Mouse (Mus musculus) hindbrain, embryonic 14.5 days (tissue): ENCODE results near the gene Kmt2e. TPM values are rescaled to one million over a fixed set of nuclear protein-coding genes. Genes with fewer than 3 reads are reported as not detected.

Experiments
- ATAC-seq: fragments of 200-750 bp; cut with Nextera tagmentation; 2 replicates; pipeline ENCODE4 v1.8.0; 2017; ENCODE audit warnings: moderate number of reproducible peaks, mild to moderate bottlenecking, moderate TSS enrichment, moderate library complexity; ENCODE audit not compliant: low FRiP score
- DNase-seq: peaks from one replicate; pipeline ENCODE4 v3.0.0-alpha.2; 2015; ENCODE audit warnings: low spot score
- H3K27ac ChIP-seq: fragments of 300-500 bp; sonication (generic); 2 replicates; pipeline ENCODE4 v1.5.1; 2014; ENCODE audit warnings: mild to moderate bottlenecking, moderate library complexity
- H3K27me3 ChIP-seq: fragments of 300-500 bp; sonication (generic); 2 replicates; pipeline ENCODE4 v1.6.1; 2014; ENCODE audit warnings: mild to moderate bottlenecking, low read length, mixed read lengths; ENCODE audit not compliant: control insufficient read depth, insufficient read depth
- H3K36me3 ChIP-seq: fragments of 300-500 bp; sonication (generic); replicated peaks from 2 replicates; pipeline ENCODE4 v1.6.1; 2014; ENCODE audit not compliant: control insufficient read depth, insufficient read depth
- H3K4me1 ChIP-seq: fragments of 300-500 bp; sonication (generic); replicated peaks from 2 replicates; pipeline ENCODE4 v1.6.1; 2014; ENCODE audit warnings: antibody characterized with exemption, low read length, mixed read lengths; ENCODE audit not compliant: control insufficient read depth, insufficient read depth
- H3K4me2 ChIP-seq: fragments of 300-500 bp; sonication (generic); replicated peaks from 2 replicates; pipeline ENCODE4 v1.6.1; 2014; ENCODE audit warnings: mild to moderate bottlenecking, moderate library complexity
- H3K4me3 ChIP-seq: fragments of 300-500 bp; sonication (generic); replicated peaks from 2 replicates; pipeline ENCODE4 v1.5.1; 2014; ENCODE audit warnings: mild to moderate bottlenecking, low read length
- H3K9ac ChIP-seq: fragments of 300-500 bp; sonication (generic); 2 replicates; pipeline ENCODE4 v1.6.1; 2014
- H3K9me3 ChIP-seq: fragments of 300-500 bp; sonication (generic); 2 replicates; pipeline ENCODE4 v1.6.1; 2016; ENCODE audit warnings: low read length; ENCODE audit not compliant: control insufficient read depth
- WGBS: fragments of 180-500 bp; shearing (Covaris S2); extraction: QIAGEN DNeasy Blood & Tissue Kit; methylation state at CpG from one replicate; pipeline ENCODE4 v1.1.7; 2014; 5-methylcytosine and 5-hydroxymethylcytosine counted together
- polyA plus RNA-seq: library from polyadenylated mRNA; unstranded; fragments of >200 nt; fragmentation: Nextera tagmentation; extraction: Ambion mirVana; gene quantifications from 2 replicates; pipeline ENCODE4 v1.2.1, GENCODE M21; 2014

Gene Kmt2e
- polyA plus RNA-seq, 1 experiment from 2014 or later, result 128 TPM

- Histone ChIP-seq H3K4me2 (no peak overlapping the region), H3K27ac (no peak overlapping the region), H3K9ac (no peak overlapping the region), H3K36me3 (peaks cover 23% of the 10 kb centered on the region), H3K4me3 (no peak overlapping the region), H3K27me3 (no peaks in the 10 kb centered on the region), H3K9me3 (no peaks in the 10 kb centered on the region), H3K4me1 (peaks cover 39% of the 10 kb centered on the region)
- 37% methylated on average over 1 of the region's 1 CpGs for WGBS
- no peak for ATAC-seq
- no peak for DNase-seq
These were observed 13.8 kb upstream of the Kmt2e start for GRCm38 (mm10) chr5:23420410-23420809.

- peaks cover 40% of the 10 kb centered on the region for H3K4me1 ChIP-seq
- DNase-seq, result no peak
- H3K4me2 ChIP-seq, result no peak overlapping the region
- H3K9me3 ChIP-seq, result no peaks in the 10 kb centered on the region
- H3K4me3 ChIP-seq, result no peak overlapping the region
- H3K27me3 ChIP-seq, result no peaks in the 10 kb centered on the region
- no peak overlapping the region for H3K9ac ChIP-seq
- 92% methylated on average over 2 of the region's 2 CpGs for WGBS
- peaks cover 23% of the 10 kb centered on the region for H3K36me3 ChIP-seq
- H3K27ac ChIP-seq, result no peak overlapping the region
- no peak for ATAC-seq
These were observed 12.8 kb upstream of the Kmt2e start for GRCm38 (mm10) chr5:23421440-23421839.

- Histone ChIP-seq H3K9ac (no peak overlapping the region), H3K9me3 (no peaks in the 10 kb centered on the region), H3K27me3 (no peaks in the 10 kb centered on the region), H3K4me1 (peaks cover 43% of the 10 kb centered on the region), H3K27ac (no peak overlapping the region), H3K36me3 (peaks cover 23% of the 10 kb centered on the region), H3K4me3 (no peak overlapping the region), H3K4me2 (no peak overlapping the region)
- DNase-seq (no peak), ATAC-seq (no peak)
- WGBS, result 86% methylated on average over 3 of the region's 3 CpGs
These were observed 11.2 kb upstream of the Kmt2e start for GRCm38 (mm10) chr5:23423036-23423435.

- Histone ChIP-seq H3K9me3 (no peaks in the 10 kb centered on the region), H3K4me1 (peaks cover 51% of the 10 kb centered on the region), H3K27me3 (no peaks in the 10 kb centered on the region), H3K9ac (no peak overlapping the region), H3K4me3 (no peak overlapping the region), H3K36me3 (peaks cover 19% of the 10 kb centered on the region), H3K4me2 (peak overlapping the region; percentile 13), H3K27ac (no peak overlapping the region)
- no peak for ATAC-seq
- 48% methylated on average over 1 of the region's 1 CpGs for WGBS
- no peak for DNase-seq
These were observed 6.7 kb upstream of the Kmt2e start for GRCm38 (mm10) chr5:23427501-23427900.

- no peaks in the 10 kb centered on the region for H3K36me3 ChIP-seq
- 15% methylated on average over 10 of the region's 10 CpGs for WGBS
These were observed 3.0 kb upstream of the Kmt2e start for GRCm38 (mm10) chr5:23431070-23431864.

GRCm38 (mm10) chr5:23431948-23432707 lies 2.1 kb upstream of the Kmt2e start:
- no peaks in the 10 kb centered on the region for H3K36me3 ChIP-seq
- WGBS, result 2% methylated on average over 10 of the region's 10 CpGs
- ATAC-seq, result no peak
- no peaks in the 10 kb centered on the region for H3K9me3 ChIP-seq
- DNase-seq, result peak; percentile 68
- peak overlapping the region; percentile 100 for H3K27ac ChIP-seq
- peak overlapping the region; percentile 98 for H3K4me3 ChIP-seq
- peak overlapping the region; percentile 81 for H3K4me2 ChIP-seq
- H3K27me3 ChIP-seq, result no peaks in the 10 kb centered on the region
- H3K4me1 ChIP-seq, result peaks cover 38% of the 10 kb centered on the region
- H3K9ac ChIP-seq, result peak overlapping the region; percentile 99

More at GRCm38 (mm10) chr5:23431070-23431864, 3.0 kb upstream of the Kmt2e start:
- H3K27ac ChIP-seq, result peak overlapping the region; percentile 100
- DNase-seq, result peak; percentile 61
- no peak for ATAC-seq
- H3K9ac ChIP-seq, result peak overlapping the region; percentile 99
- no peaks in the 10 kb centered on the region for H3K27me3 ChIP-seq
- no peaks in the 10 kb centered on the region for H3K9me3 ChIP-seq
- H3K4me3 ChIP-seq, result peak overlapping the region; percentile 98
- peaks cover 44% of the 10 kb centered on the region for H3K4me1 ChIP-seq
- peak overlapping the region; percentile 81 for H3K4me2 ChIP-seq

GRCm38 (mm10) chr5:23432708-23433645 lies 1.3 kb upstream of the Kmt2e start:
- no peaks in the 10 kb centered on the region for H3K36me3 ChIP-seq
- H3K27ac ChIP-seq, result peak overlapping the region; percentile 100
- ATAC-seq (peak; percentile 90), DNase-seq (peak; percentile 90)
- H3K4me3 ChIP-seq, result peak overlapping the region; percentile 98
- peak overlapping the region; percentile 96 for H3K4me2 ChIP-seq
- peaks cover 35% of the 10 kb centered on the region for H3K4me1 ChIP-seq
- H3K9me3 ChIP-seq, result no peaks in the 10 kb centered on the region
- no peaks in the 10 kb centered on the region for H3K27me3 ChIP-seq
- WGBS, result under 1% methylated on average over 55 of the region's 61 CpGs
- H3K9ac ChIP-seq, result peak overlapping the region; percentile 99

- H3K27me3 ChIP-seq, result no peaks in the 10 kb centered on the region
- DNase-seq (peak; percentile 60), ATAC-seq (no peak; the same call in 1 of the 2 replicates)
- H3K9ac ChIP-seq, result peak overlapping the region; percentile 99
- H3K4me1 ChIP-seq, result peaks cover 25% of the 10 kb centered on the region
- no peaks in the 10 kb centered on the region for H3K36me3 ChIP-seq
- H3K4me3 ChIP-seq, result peak overlapping the region; percentile 98
- no peaks in the 10 kb centered on the region for H3K9me3 ChIP-seq
- H3K4me2 ChIP-seq, result peak overlapping the region; percentile 96
- peak overlapping the region; percentile 100 for H3K27ac ChIP-seq
- under 1% methylated on average over 46 of the region's 46 CpGs for WGBS
These were observed 599 bp downstream of the Kmt2e start for GRCm38 (mm10) chr5:23434598-23435481.
